Mouse (Mus musculus): ENCODE data around the gene Fsd1l. TPM values are rescaled to one million over a fixed set of nuclear protein-coding genes. Genes with fewer than 3 reads are reported as not detected.
A peak's percentile ranks its signal among the peaks of the same experiment; 100 is the strongest.
"Not testable (repeated sequence)": the region's sequence is repeated elsewhere in the genome, so short reads cannot be mapped to it uniquely, and the experiment has no call there.

Fsd1l gene
- total RNA-seq, 2 experiments from 2014 or later, result 2.5 to 7.6 TPM

DNA sequence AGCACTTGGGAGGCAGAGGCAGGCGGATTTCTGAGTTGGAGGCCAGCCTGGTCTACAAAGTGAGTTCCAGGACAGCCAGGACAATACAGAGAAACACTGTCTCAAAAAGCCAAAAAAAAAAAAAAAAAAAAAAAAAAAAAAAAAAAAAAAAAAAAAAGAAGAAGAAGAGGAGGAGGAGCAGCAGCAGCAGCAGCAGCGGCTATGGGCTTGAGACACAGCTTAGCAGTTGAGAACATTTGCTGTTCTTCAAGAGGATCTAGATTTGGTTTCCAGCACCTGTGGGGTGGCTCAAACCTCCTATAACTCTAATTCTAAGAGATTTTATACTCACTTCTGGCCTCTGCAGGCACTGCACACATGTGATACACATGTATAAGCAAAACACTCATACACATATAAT is 94.8 kb downstream of the Fsd1l start:
- ATAC-seq (replicated peaks; ENCODE audit: poor library complexity, severe bottlenecking), result not testable (repeated sequence)

DNA sequence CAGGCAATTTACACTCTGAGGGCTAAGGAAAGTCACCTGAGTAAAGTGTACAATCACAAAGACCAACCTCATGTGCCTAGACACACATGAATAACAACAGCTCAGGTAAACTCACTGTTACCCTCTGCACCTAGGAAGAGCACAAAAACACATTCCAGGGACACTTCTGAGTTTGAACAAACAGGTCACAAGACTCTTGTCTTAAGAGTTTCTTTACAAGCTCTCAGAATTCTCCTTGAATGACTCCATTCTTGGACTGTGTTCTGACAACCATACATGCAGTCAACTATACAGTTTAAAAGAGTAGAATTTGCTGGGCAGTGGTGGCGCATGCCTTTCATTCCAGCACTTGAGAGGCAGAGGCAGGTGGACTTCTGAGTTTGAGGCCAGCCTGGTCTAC is 96.8 kb downstream of the Fsd1l start:
- no peak for ATAC-seq (replicated peaks; ENCODE audit: poor library complexity, severe bottlenecking)

DNA sequence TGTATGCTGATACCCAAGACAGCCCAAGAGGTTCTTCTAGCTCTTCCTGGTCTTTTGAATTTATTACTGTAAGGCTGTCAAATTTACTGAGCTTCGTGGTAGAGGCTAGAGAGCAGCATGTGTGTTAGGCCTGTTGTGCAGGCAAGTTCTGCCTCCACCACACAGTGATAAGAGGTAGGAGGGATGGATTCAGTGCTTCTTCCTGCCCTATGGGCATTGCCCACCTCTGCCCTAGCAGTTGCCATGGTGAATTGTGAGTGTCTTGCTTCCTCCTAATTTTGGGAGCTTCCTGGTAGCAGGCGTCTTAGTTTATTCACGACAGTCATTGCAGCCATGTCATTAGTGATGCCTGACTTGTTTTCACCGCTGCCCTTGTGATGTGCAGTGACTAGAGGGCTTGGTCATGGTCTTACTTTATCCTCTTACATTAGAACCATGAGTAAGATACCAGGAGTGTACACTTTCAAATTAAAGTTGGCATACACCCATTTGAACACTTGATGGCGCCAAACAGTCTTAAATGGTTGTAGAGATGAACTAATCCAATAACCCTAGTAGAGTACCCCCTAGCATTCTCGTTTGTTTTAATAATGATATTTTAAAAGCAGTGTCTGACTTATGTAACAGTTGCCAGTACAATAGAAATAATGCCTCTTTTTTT is 107.8 kb downstream of the Fsd1l start:
- ATAC-seq (replicated peaks; ENCODE audit: poor library complexity, severe bottlenecking), result peak; percentile 68

DNA sequence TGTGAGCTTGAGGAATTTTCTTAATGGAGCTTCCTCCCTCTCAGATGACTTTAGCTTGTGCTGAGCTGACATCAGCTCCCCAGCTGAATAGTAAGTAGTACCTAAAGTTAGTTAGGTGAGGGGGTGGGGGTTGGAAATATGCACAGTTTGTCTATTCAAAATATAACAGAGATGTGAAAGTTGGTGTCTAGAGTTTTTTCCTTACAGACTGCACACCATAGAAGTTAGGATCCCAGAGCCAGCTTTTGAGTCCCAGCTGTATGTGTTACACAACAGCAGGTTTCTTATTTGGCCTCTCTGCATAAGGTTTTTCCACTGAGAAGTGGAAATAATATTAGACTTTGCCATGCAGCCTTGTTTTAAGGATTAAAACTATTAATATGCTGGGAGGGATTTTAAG is 118.6 kb downstream of the Fsd1l start:
- ATAC-seq (replicated peaks; ENCODE audit: poor library complexity, severe bottlenecking), result no peak

DNA sequence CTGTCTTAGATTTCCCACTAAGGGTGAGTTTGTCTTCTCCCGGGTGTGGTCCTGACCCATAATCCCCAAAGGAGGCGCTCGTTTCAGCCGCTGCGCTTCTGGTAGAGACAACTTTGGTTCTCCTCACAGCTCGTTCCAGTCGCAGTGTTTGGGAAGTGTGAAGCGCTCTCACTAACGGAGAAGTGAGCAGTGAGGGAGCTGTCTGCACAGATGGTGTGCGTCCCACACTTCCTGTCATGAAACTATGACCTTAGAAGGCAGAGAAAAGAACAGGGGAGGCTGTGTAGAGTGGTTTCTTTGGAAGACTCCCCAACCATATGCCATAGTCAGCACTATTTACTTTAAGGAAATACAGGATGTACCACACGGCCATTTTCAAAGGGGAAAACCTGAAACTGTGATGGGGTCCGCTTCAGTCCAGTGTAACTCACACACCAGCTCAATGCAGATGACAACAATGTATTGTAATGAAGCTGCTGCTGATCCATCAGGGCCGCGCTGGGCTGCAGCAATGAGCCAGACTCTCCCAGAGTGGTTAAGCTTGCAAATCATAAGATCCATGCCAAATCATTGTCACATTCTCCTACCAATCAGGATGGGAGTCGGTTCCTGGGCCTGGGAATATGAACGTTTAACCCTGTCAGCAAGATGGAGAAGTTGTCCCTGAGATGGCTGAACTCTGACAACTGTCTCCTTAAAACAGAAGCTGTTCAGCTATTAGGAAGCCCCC is 119.3 kb downstream of the Fsd1l start:
- no peak for ATAC-seq (replicated peaks; ENCODE audit: poor library complexity, severe bottlenecking)

Other genes with a start within 250 kb of the Fsd1l start
- 2.2 and 4.3 TPM in 2 replicates for gene Slc44a1, start 191.1 kb upstream of the Fsd1l start, total RNA-seq (2014; fragmentation: Nextera tagmentation)
- 1.9 and 2.0 TPM in 2 replicates for gene Slc44a1, start 191.1 kb upstream of the Fsd1l start, total RNA-seq (2017)
- gene Fktn, start 82.5 kb downstream of the Fsd1l start, total RNA-seq (2014; fragmentation: Nextera tagmentation), result 7.6 and 8.9 TPM in 2 replicates
- 3.1 and 4.1 TPM in 2 replicates for gene Fktn, start 82.5 kb downstream of the Fsd1l start, total RNA-seq (2017)
- gene Tal2, start 148.2 kb downstream of the Fsd1l start, total RNA-seq (2014; fragmentation: Nextera tagmentation), result 0.43 TPM in 1 of 2 replicates, not detected in the other
- not detected in 2 replicates for gene Tal2, start 148.2 kb downstream of the Fsd1l start, total RNA-seq (2017)
- 20.9 and 32.1 TPM in 2 replicates for gene Tmem38b, start 194.6 kb downstream of the Fsd1l start, total RNA-seq (2014; fragmentation: Nextera tagmentation)
- gene Tmem38b, start 194.6 kb downstream of the Fsd1l start, total RNA-seq (2017), result 16.9 and 19.7 TPM in 2 replicates

All from granulocyte monocyte progenitor cell, adult 5-6 weeks (primary cell).